Mouse (Mus musculus): ENCODE data around the gene Alpk1. TPM values are rescaled to one million over a fixed set of nuclear protein-coding genes. Genes with fewer than 3 reads are reported as not detected.

Gene Alpk1
- total RNA-seq, 1 experiment from 2014 or later, result 8.1 TPM

- no peak for ATAC-seq (replicated peaks; ENCODE audit: low read depth, poor library complexity, severe bottlenecking)
These were observed 31.7 kb downstream of the Alpk1 start for GRCm38 (mm10) chr3:127748644-127749043.

DNA sequence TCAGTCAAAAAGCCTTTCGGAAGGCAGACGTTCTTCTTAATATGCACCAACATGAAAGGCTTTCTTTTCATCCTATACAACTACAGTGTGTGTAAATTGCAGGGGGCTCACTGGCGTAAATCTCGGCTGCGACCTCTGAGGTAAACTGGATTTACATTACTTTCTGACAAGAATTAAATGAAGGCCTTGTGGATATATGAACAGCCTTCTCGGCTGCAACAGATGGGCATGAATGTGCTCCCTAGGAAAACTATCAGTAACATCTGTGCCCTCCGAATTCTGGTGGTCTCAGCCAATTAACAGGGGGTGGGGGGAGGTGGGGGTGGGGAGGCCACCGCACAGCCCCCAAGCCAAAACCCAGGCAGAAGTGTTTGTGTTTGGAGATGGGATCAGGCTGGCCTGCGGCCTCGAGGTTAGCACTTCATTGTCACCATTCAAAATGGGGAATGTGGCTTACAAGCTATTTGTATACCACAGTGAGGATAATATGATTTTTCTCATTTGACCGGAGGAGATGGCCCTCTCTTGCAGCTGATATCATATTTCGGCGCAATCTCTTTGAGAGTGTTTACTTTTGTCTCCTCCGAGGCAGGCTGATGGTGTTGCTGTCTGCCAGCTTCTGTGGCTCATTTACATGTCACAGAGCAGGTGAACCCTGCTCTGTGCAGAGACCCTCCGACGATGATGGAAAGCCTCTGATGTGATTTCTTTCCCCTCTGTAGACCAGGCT is 34.3 kb downstream of the Alpk1 start:
- ATAC-seq (replicated peaks; ENCODE audit: low read depth, poor library complexity, severe bottlenecking), result no peak

DNA sequence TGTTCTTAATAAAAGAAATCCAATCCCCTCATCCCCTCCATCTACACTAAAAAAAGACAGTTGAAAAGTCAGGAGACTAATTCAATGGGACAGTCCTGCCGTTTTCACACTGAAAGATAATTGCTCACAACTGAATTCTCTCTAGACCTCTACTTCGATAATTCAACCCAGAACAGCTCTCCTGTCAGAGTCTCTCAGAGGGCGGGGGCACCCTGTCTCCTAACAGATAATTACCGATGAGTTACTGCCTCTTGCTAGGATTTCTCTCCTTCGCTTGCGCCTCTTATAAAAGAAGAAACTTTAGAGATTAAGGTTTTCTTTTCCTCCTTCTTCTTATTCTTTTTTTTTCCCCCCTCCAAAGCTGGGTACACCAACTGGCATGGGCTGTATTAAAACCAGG is 34.8 kb downstream of the Alpk1 start:
- no peak for ATAC-seq (replicated peaks; ENCODE audit: low read depth, poor library complexity, severe bottlenecking)

GRCm38 (mm10) chr3:127743614-127744365 is 36.5 kb downstream of the Alpk1 start:
- ATAC-seq (replicated peaks; ENCODE audit: low read depth, poor library complexity, severe bottlenecking), result no peak

GRCm38 (mm10) chr3:127741473-127741872 is 38.9 kb downstream of the Alpk1 start:
- ATAC-seq (replicated peaks; ENCODE audit: low read depth, poor library complexity, severe bottlenecking), result no peak

- ATAC-seq (replicated peaks; ENCODE audit: low read depth, poor library complexity, severe bottlenecking), result no peak
These were observed 42.5 kb downstream of the Alpk1 start for GRCm38 (mm10) chr3:127737876-127738275.

DNA sequence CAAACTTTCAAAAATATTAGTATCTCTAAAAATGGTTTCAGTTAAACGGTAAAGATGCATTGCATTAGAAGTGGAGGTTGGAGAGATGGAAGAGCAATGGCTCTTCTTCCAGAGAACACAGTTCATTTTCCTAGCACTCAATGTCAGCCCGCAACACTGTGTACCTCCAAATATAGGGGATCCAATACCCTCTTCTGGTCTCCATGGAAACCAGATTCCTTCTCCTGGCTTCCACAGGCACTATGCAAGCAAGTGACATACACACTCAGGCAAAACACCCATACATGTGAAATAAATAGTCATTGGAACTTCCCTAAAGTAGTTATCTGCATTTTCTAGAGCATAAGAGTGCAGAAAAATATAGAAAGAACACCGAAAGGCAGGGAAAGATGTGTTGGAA is 44.9 kb downstream of the Alpk1 start:
- ATAC-seq (replicated peaks; ENCODE audit: low read depth, poor library complexity, severe bottlenecking), result no peak

GRCm38 (mm10) chr3:127729513-127730137 is 50.7 kb downstream of the Alpk1 start:
- ATAC-seq (replicated peaks; ENCODE audit: low read depth, poor library complexity, severe bottlenecking), result no peak

- ATAC-seq (replicated peaks; ENCODE audit: low read depth, poor library complexity, severe bottlenecking), result no peak
These were observed 51.3 kb downstream of the Alpk1 start for GRCm38 (mm10) chr3:127728851-127729512.

DNA sequence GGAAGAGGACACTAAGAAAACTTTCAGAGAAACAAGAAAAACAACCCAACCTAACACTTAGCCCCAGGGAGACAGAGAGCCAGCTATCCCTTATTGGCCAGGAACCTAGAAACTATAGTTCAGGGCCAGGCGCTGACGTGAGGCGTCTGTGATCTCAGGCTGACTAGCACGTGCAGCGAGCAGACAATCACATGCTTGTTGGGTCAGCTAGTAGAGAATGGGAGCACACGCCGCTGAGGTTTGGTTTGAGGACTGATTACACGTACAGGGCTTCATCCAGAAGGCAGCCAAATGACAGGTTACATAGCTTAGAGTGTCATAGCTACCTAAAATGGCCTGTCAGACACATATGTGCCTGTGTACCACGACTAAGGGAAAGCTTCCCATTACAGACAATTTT is 52.3 kb downstream of the Alpk1 start:
- ATAC-seq (replicated peaks; ENCODE audit: low read depth, poor library complexity, severe bottlenecking), result no peak

- ATAC-seq (replicated peaks; ENCODE audit: low read depth, poor library complexity, severe bottlenecking), result no peak
These were observed 59.4 kb downstream of the Alpk1 start for GRCm38 (mm10) chr3:127720948-127721347.

DNA sequence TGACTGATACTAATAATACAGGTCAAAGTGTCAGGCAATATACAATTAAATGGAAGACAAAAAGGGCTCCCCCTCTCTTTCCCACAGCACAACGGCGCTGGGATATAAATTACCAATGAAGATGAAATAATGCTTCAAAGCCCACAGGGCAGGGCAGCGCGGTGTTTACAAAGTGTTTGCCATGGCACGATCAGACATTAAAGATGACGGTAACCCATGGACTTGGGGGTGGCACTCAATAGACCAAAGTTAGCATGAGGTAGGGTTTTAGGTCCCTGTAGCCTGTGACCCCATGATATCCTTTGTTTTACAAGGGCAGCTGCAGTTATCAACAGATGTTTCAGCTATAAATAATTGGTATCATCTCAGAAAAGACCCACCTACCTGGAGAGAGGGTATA is 60.3 kb downstream of the Alpk1 start:
- no peak for ATAC-seq (replicated peaks; ENCODE audit: low read depth, poor library complexity, severe bottlenecking)

- no peak for ATAC-seq (replicated peaks; ENCODE audit: low read depth, poor library complexity, severe bottlenecking)
These were observed 60.7 kb downstream of the Alpk1 start for GRCm38 (mm10) chr3:127719601-127720000.

DNA sequence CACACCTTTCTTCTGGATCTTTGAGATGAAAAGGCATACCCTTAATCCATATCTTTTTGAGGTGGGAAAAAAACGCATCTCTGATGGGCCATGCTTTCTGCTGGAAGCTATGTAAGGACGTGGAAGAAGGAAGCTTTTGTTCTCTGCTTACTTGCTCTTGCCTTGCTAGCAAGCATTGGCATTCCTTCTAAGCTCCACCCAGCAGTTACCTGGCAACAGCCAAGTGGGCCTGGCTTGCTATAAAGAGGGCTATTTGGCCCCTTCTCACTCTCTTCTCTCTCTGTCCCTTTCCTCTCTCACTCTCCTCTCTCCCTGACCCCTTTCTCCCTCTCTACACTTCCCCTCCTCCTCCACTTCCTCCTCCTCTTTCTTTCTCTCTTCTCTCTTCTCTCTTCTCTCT is 63.6 kb downstream of the Alpk1 start:
- ATAC-seq (replicated peaks; ENCODE audit: low read depth, poor library complexity, severe bottlenecking), result no peak

- ATAC-seq (replicated peaks; ENCODE audit: low read depth, poor library complexity, severe bottlenecking), result no peak
These were observed 67.2 kb downstream of the Alpk1 start for GRCm38 (mm10) chr3:127713112-127713511.

DNA sequence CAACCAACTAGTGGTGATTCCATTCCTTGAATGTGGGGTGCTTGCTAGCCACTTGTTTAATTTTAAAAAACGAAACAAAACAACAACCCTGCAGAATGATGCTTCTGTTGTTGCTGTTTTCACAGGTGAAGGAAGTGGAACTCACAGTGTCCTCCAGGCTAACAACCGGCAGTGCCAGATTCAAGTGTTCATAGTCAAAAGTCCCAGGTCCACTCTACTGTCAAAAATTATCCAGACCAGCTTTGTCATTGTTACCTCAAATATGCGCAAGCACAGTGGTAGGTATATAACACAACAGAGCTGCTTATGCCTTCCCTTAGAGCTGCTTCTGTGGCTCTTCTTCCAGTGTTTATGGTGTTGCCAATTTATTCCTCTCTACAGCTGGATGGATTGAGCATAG is 68.8 kb downstream of the Alpk1 start:
- no peak for ATAC-seq (replicated peaks; ENCODE audit: low read depth, poor library complexity, severe bottlenecking)

DNA sequence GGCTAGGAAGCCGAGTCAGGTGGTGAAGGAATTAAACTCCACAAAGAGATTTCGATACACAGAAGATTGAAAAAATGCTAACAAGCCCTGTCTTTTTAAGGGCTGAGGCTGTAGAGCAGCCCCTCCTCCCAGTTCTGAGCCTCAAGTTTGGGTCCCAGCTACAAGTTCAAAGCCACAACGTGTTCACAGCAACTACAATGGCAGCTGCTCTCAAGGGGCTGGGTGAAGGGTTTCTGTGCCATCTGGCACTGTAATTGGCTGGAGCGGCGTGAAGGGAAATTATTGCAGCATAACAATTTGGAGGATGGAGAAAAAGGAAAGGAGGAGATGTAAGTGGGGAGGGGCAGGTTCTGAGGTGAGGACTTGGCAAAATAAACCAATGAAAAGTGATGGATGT is 73.2 kb downstream of the Alpk1 start:
- no peak for ATAC-seq (replicated peaks; ENCODE audit: low read depth, poor library complexity, severe bottlenecking)

GRCm38 (mm10) chr3:127706445-127707088 is 73.8 kb downstream of the Alpk1 start:
- no peak for ATAC-seq (replicated peaks; ENCODE audit: low read depth, poor library complexity, severe bottlenecking)

GRCm38 (mm10) chr3:127705515-127706444 is 74.5 kb downstream of the Alpk1 start:
- ATAC-seq (replicated peaks; ENCODE audit: low read depth, poor library complexity, severe bottlenecking), result no peak

Measured in common myeloid progenitor, adult 5-6 weeks (primary cell).